Mouse (Mus musculus) limb, embryonic 13.5 days (tissue): ENCODE measurements around the gene Hist1h4j. TPM values are rescaled to one million over a fixed set of nuclear protein-coding genes. Genes with fewer than 3 reads are reported as not detected.
"Not testable (repeated sequence)": the region's sequence is repeated elsewhere in the genome, so short reads cannot be mapped to it uniquely, and the experiment has no call there.

ENCODE experiments used
- ATAC-seq: fragments of 200-750 bp; cut with Nextera tagmentation; 2 replicates; pipeline ENCODE4 v1.8.0; 2017; ENCODE audit warnings: low read depth, moderate number of reproducible peaks, moderate TSS enrichment; ENCODE audit not compliant: low FRiP score
- H3K27ac ChIP-seq: fragments of 300-500 bp; sonication (generic); 2 replicates; pipeline ENCODE4 v1.5.1; 2015; ENCODE audit warnings: inconsistent platforms, mild to moderate bottlenecking, moderate library complexity
- H3K27me3 ChIP-seq: fragments of 300-500 bp; sonication (generic); 2 replicates; pipeline ENCODE4 v1.6.1; 2015; ENCODE audit warnings: mild to moderate bottlenecking, inconsistent platforms
- H3K36me3 ChIP-seq: fragments of 300-500 bp; sonication (generic); 2 replicates; pipeline ENCODE4 v1.6.1; 2015; ENCODE audit warnings: inconsistent platforms, mild to moderate bottlenecking, moderate library complexity
- H3K4me1 ChIP-seq: fragments of 300-500 bp; sonication (generic); 2 replicates; pipeline ENCODE4 v1.6.1; 2015; ENCODE audit warnings: inconsistent platforms
- H3K4me2 ChIP-seq: fragments of 300-500 bp; sonication (generic); replicated peaks from 2 replicates; pipeline ENCODE4 v1.6.1; 2015; ENCODE audit warnings: inconsistent platforms, mild to moderate bottlenecking, moderate library complexity
- H3K4me3 ChIP-seq: fragments of 300-500 bp; sonication (generic); 2 replicates; pipeline ENCODE4 v1.5.1; 2015; ENCODE audit warnings: moderate library complexity, mild to moderate bottlenecking, inconsistent platforms
- H3K9ac ChIP-seq: fragments of 300-500 bp; sonication (generic); 2 replicates; pipeline ENCODE4 v1.6.1; 2015; ENCODE audit warnings: mild to moderate bottlenecking, inconsistent platforms
- H3K9me3 ChIP-seq: fragments of 300-500 bp; sonication (generic); 2 replicates; pipeline ENCODE4 v1.6.1; 2016; ENCODE audit warnings: inconsistent platforms
- WGBS: fragments of 180-500 bp; shearing (Covaris S2); methylation state at CpG from one replicate; pipeline ENCODE4 v1.1.7; 2015; 5-methylcytosine and 5-hydroxymethylcytosine counted together
- polyA plus RNA-seq: library from polyadenylated mRNA; unstranded; fragments of >200 nt; fragmentation: Nextera tagmentation; extraction: Ambion mirVana; gene quantifications from 2 replicates; pipeline ENCODE4 v1.2.1, GENCODE M21; 2015

Gene Hist1h4j
- polyA plus RNA-seq, 1 experiment from 2014 or later: 1.3 TPM

GRCm38 (mm10) chr13:21734010-21734905 is 606 bp upstream of the Hist1h4j start:
- H3K4me3 ChIP-seq: peak overlapping the region; percentile 55
- H3K9me3 ChIP-seq: no peaks in the 10 kb centered on the region
- peak; percentile 85 for ATAC-seq
- peak overlapping the region; percentile 76 for H3K9ac ChIP-seq
- H3K27ac ChIP-seq: peak overlapping the region; percentile 99
- no peaks in the 10 kb centered on the region for H3K27me3 ChIP-seq
- H3K4me2 ChIP-seq: peak overlapping the region; percentile 67
- H3K4me1 ChIP-seq: peaks cover 4% of the 10 kb centered on the region; the same call in 1 of the 2 replicates
- under 1% methylated on average over 21 of the region's 21 CpGs for WGBS
- no peaks in the 10 kb centered on the region for H3K36me3 ChIP-seq

GRCm38 (mm10) chr13:21745006-21745405 is 10.1 kb downstream of the Hist1h4j start:
- no peak overlapping the region for H3K27ac ChIP-seq
- WGBS: 92% methylated on average over 1 of the region's 1 CpGs
- ATAC-seq: no peak

GRCm38 (mm10) chr13:21749387-21750158 is 14.7 kb downstream of the Hist1h4j start:
- H3K4me3 ChIP-seq: peak overlapping the region; percentile 60
- WGBS: 3% methylated on average over 5 of the region's 5 CpGs
- no peak for ATAC-seq
- no peaks in the 10 kb centered on the region for H3K9me3 ChIP-seq
- peak overlapping the region; percentile 87 for H3K4me2 ChIP-seq
- no peaks in the 10 kb centered on the region for H3K36me3 ChIP-seq
- H3K9ac ChIP-seq: peak overlapping the region; percentile 77
- H3K27me3 ChIP-seq: no peaks in the 10 kb centered on the region
- H3K4me1 ChIP-seq: peaks cover 32% of the 10 kb centered on the region
- peak overlapping the region; percentile 72 for H3K27ac ChIP-seq

More at GRCm38 (mm10) chr13:21745006-21745405, 10.1 kb downstream of the Hist1h4j start:
- no peak overlapping the region for H3K9ac ChIP-seq
- no peaks in the 10 kb centered on the region for H3K27me3 ChIP-seq
- H3K9me3 ChIP-seq: no peaks in the 10 kb centered on the region
- H3K4me3 ChIP-seq: no peak overlapping the region
- peaks cover 17% of the 10 kb centered on the region for H3K4me1 ChIP-seq
- H3K4me2 ChIP-seq: no peak overlapping the region
- H3K36me3 ChIP-seq: no peaks in the 10 kb centered on the region

GRCm38 (mm10) chr13:21750159-21751017 is 15.5 kb downstream of the Hist1h4j start, which contains the start of gene Hist1h4k:
Hist1h4k (minus strand) TSS chr13:21750505.
- Histone ChIP-seq H3K27ac (peak within 1 kb of the TSS; percentile 98), H3K4me3 (peak within 1 kb of the TSS; percentile 60), H3K9ac (peak within 1 kb of the TSS; percentile 77), H3K4me1 (peaks cover 36% of the 10 kb centered on the region), H3K4me2 (peak within 1 kb of the TSS; percentile 87)
- not testable (repeated sequence) for H3K27me3 ChIP-seq, H3K36me3 ChIP-seq, H3K9me3 ChIP-seq
- under 1% methylated on average over 50 of the region's 56 CpGs for WGBS
- ATAC-seq: peak; percentile 87

GRCm38 (mm10) chr13:21751417-21751816 is 16.6 kb downstream of the Hist1h4j start:
- Histone ChIP-seq H3K27ac (peak overlapping the region; percentile 93; the same call in 1 of the 2 replicates), H3K4me2 (no peak overlapping the region), H3K4me1 (peaks cover 36% of the 10 kb centered on the region), H3K9me3 (no peaks in the 10 kb centered on the region), H3K9ac (no peak overlapping the region), H3K36me3 (no peaks in the 10 kb centered on the region), H3K4me3 (no peak overlapping the region), H3K27me3 (no peaks in the 10 kb centered on the region)
- no peak for ATAC-seq

- H3K4me1 ChIP-seq: peaks cover 36% of the 10 kb centered on the region
- no peak overlapping the region for H3K4me3 ChIP-seq
- peak overlapping the region; percentile 93 for H3K27ac ChIP-seq
- no peak for ATAC-seq
- H3K9me3 ChIP-seq: no peaks in the 10 kb centered on the region
- H3K27me3 ChIP-seq: no peaks in the 10 kb centered on the region
- WGBS: 83% methylated on average over 3 of the region's 3 CpGs
- no peaks in the 10 kb centered on the region for H3K36me3 ChIP-seq
- peak overlapping the region; percentile 75 for H3K4me2 ChIP-seq
- no peak overlapping the region for H3K9ac ChIP-seq
Measured at GRCm38 (mm10) chr13:21751827-21752226, 17.0 kb downstream of the Hist1h4j start.

GRCm38 (mm10) chr13:21752356-21752755 is 17.5 kb downstream of the Hist1h4j start:
- H3K9ac ChIP-seq: peak overlapping the region; percentile 43; the same call in 1 of the 2 replicates
- H3K27ac ChIP-seq: peak overlapping the region; percentile 93
- 33% methylated on average over 3 of the region's 3 CpGs for WGBS
- H3K4me2 ChIP-seq: peak overlapping the region; percentile 75
- peaks cover 34% of the 10 kb centered on the region for H3K4me1 ChIP-seq
- no peaks in the 10 kb centered on the region for H3K36me3 ChIP-seq
- no peaks in the 10 kb centered on the region for H3K27me3 ChIP-seq
- H3K4me3 ChIP-seq: peak overlapping the region; percentile 46
- no peak for ATAC-seq
- H3K9me3 ChIP-seq: no peaks in the 10 kb centered on the region

- ATAC-seq: no peak
- 1% methylated on average over 10 of the region's 10 CpGs for WGBS
- H3K27me3 ChIP-seq: no peaks in the 10 kb centered on the region
Measured at GRCm38 (mm10) chr13:21753051-21753523, 18.2 kb downstream of the Hist1h4j start.

GRCm38 (mm10) chr13:21753524-21754285 is 18.8 kb downstream of the Hist1h4j start, which contains the start of the genes Hist1h2ak and Hist1h2bn:
Hist1h2ak (minus strand) TSS chr13:21753827.
Hist1h2bn (plus strand) TSS chr13:21754123.
- H3K36me3 ChIP-seq, H3K27me3 ChIP-seq, H3K9me3 ChIP-seq: not testable (repeated sequence)
- ATAC-seq: peak; percentile 94
- Histone ChIP-seq H3K9ac (peak within 1 kb of the TSS; percentile 78), H3K4me1 (peaks cover 27% of the 10 kb centered on the region), H3K27ac (peak within 1 kb of the TSS; percentile 93), H3K4me3 (peak within 1 kb of the TSS; percentile 46), H3K4me2 (peak within 1 kb of the TSS; percentile 75)
- under 1% methylated on average over 48 of the region's 50 CpGs for WGBS

More at GRCm38 (mm10) chr13:21753051-21753523, 18.2 kb downstream of the Hist1h4j start:
- Histone ChIP-seq H3K4me3 (peak overlapping the region; percentile 46), H3K4me1 (peaks cover 31% of the 10 kb centered on the region), H3K27ac (peak overlapping the region; percentile 93), H3K4me2 (peak overlapping the region; percentile 75), H3K9ac (peak overlapping the region; percentile 78), H3K36me3 (no peaks in the 10 kb centered on the region), H3K9me3 (no peaks in the 10 kb centered on the region)

- H3K36me3 ChIP-seq, H3K27me3 ChIP-seq, ATAC-seq, H3K9me3 ChIP-seq: not testable (repeated sequence)
- Histone ChIP-seq H3K4me2 (peak overlapping the region; percentile 75), H3K4me1 (peaks cover 20% of the 10 kb centered on the region), H3K9ac (peak overlapping the region; percentile 65), H3K27ac (peak overlapping the region; percentile 93), H3K4me3 (peak overlapping the region; percentile 46)
- under 1% methylated on average over 26 of the region's 26 CpGs for WGBS
Measured at GRCm38 (mm10) chr13:21754294-21755001, 19.6 kb downstream of the Hist1h4j start.
